Mouse (Mus musculus) embryonic facial prominence, embryonic 14.5 days (tissue): ENCODE data around the gene Gm49325. TPM values are rescaled to one million over a fixed set of nuclear protein-coding genes. Genes with fewer than 3 reads are reported as not detected.
A peak's percentile ranks its signal among the peaks of the same experiment; 100 is the strongest.

ENCODE experiments used
- ATAC-seq: fragments of 200-750 bp; cut with Nextera tagmentation; 2 replicates; pipeline ENCODE4 v1.8.0; 2017; ENCODE audit warnings: low read depth, moderate number of reproducible peaks, moderate TSS enrichment
- DNase-seq: peaks from one replicate; pipeline ENCODE4 v3.0.0-alpha.2; 2015; ENCODE audit warnings: low spot score
- H3K27ac ChIP-seq: fragments of 300-500 bp; sonication (generic); replicated peaks from 2 replicates; pipeline ENCODE4 v1.5.1; 2014; ENCODE audit warnings: low read depth, mild to moderate bottlenecking, low read length, moderate library complexity
- H3K27me3 ChIP-seq: fragments of 300-500 bp; sonication (generic); replicated peaks from 2 replicates; pipeline ENCODE4 v1.6.1; 2014; ENCODE audit warnings: low read length; ENCODE audit not compliant: control insufficient read depth, insufficient read depth
- H3K36me3 ChIP-seq: fragments of 300-500 bp; sonication (generic); 2 replicates; pipeline ENCODE4 v1.6.1; 2014; ENCODE audit warnings: low read length, mixed read lengths; ENCODE audit not compliant: control insufficient read depth, insufficient read depth
- H3K4me1 ChIP-seq: fragments of 300-500 bp; sonication (generic); 2 replicates; pipeline ENCODE4 v1.6.1; 2014; ENCODE audit warnings: antibody characterized with exemption, low read length; ENCODE audit not compliant: control insufficient read depth, insufficient read depth
- H3K4me2 ChIP-seq: fragments of 300-500 bp; sonication (generic); 2 replicates; pipeline ENCODE4 v1.6.1; 2014; ENCODE audit warnings: low read depth, mild to moderate bottlenecking, low read length, moderate library complexity, mixed read lengths
- H3K4me3 ChIP-seq: fragments of 300-500 bp; sonication (generic); 2 replicates; pipeline ENCODE4 v1.5.1; 2014; ENCODE audit warnings: low read depth, mild to moderate bottlenecking, low read length
- H3K9ac ChIP-seq: fragments of 300-500 bp; sonication (generic); 2 replicates; pipeline ENCODE4 v1.6.1; 2014; ENCODE audit warnings: low read depth, mild to moderate bottlenecking, low read length, moderate library complexity, mixed read lengths
- H3K9me3 ChIP-seq: fragments of 300-500 bp; sonication (generic); 2 replicates; pipeline ENCODE4 v1.6.1; 2016; ENCODE audit warnings: low read length; ENCODE audit not compliant: control insufficient read depth
- WGBS: fragments of 180-500 bp; shearing (Covaris S2); extraction: QIAGEN DNeasy Blood & Tissue Kit; methylation state at CpG from one replicate; pipeline ENCODE4 v1.1.7; 2014; 5-methylcytosine and 5-hydroxymethylcytosine counted together
- polyA plus RNA-seq: library from polyadenylated mRNA; unstranded; fragments of >200 nt; fragmentation: Nextera tagmentation; extraction: Ambion mirVana; gene quantifications from 2 replicates; pipeline ENCODE4 v1.2.1, GENCODE M21; 2014

The Gm49325 gene
- polyA plus RNA-seq, 1 experiment from 2014 or later: 4.1 TPM

- Histone ChIP-seq H3K9ac (no peak overlapping the region), H3K4me3 (no peak overlapping the region), H3K36me3 (no peaks in the 10 kb centered on the region), H3K4me1 (no peaks in the 10 kb centered on the region), H3K27me3 (no peaks in the 10 kb centered on the region), H3K9me3 (no peaks in the 10 kb centered on the region), H3K4me2 (no peak overlapping the region), H3K27ac (no peak overlapping the region; the same call in 1 of the 2 replicates)
- ATAC-seq: peak; percentile 65; the same call in 1 of the 2 replicates
- peak; percentile 39 for DNase-seq
- 29% methylated on average over 6 of the region's 6 CpGs for WGBS
These were observed 35.9 kb upstream of the Gm49325 start for GRCm38 (mm10) chr10:77569973-77570658.

GRCm38 (mm10) chr10:77572225-77572624 is 33.8 kb upstream of the Gm49325 start:
- Histone ChIP-seq H3K27ac (no peak overlapping the region), H3K4me2 (no peak overlapping the region), H3K36me3 (no peaks in the 10 kb centered on the region), H3K9ac (no peak overlapping the region), H3K4me1 (no peaks in the 10 kb centered on the region), H3K27me3 (no peaks in the 10 kb centered on the region), H3K9me3 (no peaks in the 10 kb centered on the region), H3K4me3 (no peak overlapping the region)
- 19% methylated on average over 3 of the region's 3 CpGs for WGBS
- ATAC-seq: no peak
- no peak for DNase-seq

- no peak overlapping the region for H3K4me2 ChIP-seq
- no peaks in the 10 kb centered on the region for H3K27me3 ChIP-seq
- no peaks in the 10 kb centered on the region for H3K9me3 ChIP-seq
- H3K27ac ChIP-seq: no peak overlapping the region
- no peak overlapping the region for H3K9ac ChIP-seq
- no peak for DNase-seq
- no peak for ATAC-seq
- H3K36me3 ChIP-seq: no peaks in the 10 kb centered on the region
- H3K4me1 ChIP-seq: no peaks in the 10 kb centered on the region
- H3K4me3 ChIP-seq: no peak overlapping the region
- WGBS: 68% methylated on average over 1 of the region's 1 CpGs
These were observed 32.8 kb upstream of the Gm49325 start for GRCm38 (mm10) chr10:77573162-77573561.

- Histone ChIP-seq H3K4me3 (no peak overlapping the region), H3K36me3 (no peaks in the 10 kb centered on the region), H3K4me1 (peaks cover 17% of the 10 kb centered on the region), H3K9me3 (no peaks in the 10 kb centered on the region), H3K9ac (no peak overlapping the region), H3K4me2 (no peak overlapping the region), H3K27ac (no peak overlapping the region), H3K27me3 (no peaks in the 10 kb centered on the region)
- 52% methylated on average over 10 of the region's 10 CpGs for WGBS
- no peak for DNase-seq
- ATAC-seq: no peak
These were observed 25.7 kb upstream of the Gm49325 start for GRCm38 (mm10) chr10:77580027-77580920.

- peak overlapping the region; percentile 49 for H3K27ac ChIP-seq
- peaks cover 17% of the 10 kb centered on the region for H3K4me1 ChIP-seq
- H3K4me2 ChIP-seq: peak overlapping the region; percentile 83
- H3K27me3 ChIP-seq: no peaks in the 10 kb centered on the region
- peaks cover 3% of the 10 kb centered on the region; the same call in 1 of the 2 replicates for H3K36me3 ChIP-seq
- 4% methylated on average over 8 of the region's 8 CpGs for WGBS
- DNase-seq: no peak
- peak overlapping the region; percentile 81 for H3K9ac ChIP-seq
- no peak for ATAC-seq
- H3K4me3 ChIP-seq: peak overlapping the region; percentile 75
- H3K9me3 ChIP-seq: no peaks in the 10 kb centered on the region
These were observed 25.0 kb upstream of the Gm49325 start for GRCm38 (mm10) chr10:77581023-77581407.

- peak within 1 kb of the TSS; percentile 81 for H3K9ac ChIP-seq
- H3K9me3 ChIP-seq: no peaks in the 10 kb centered on the region
- H3K4me2 ChIP-seq: peak within 1 kb of the TSS; percentile 83
- ATAC-seq (peak; percentile 99), DNase-seq (peak; percentile 99)
- peaks cover 17% of the 10 kb centered on the region for H3K4me1 ChIP-seq
- H3K4me3 ChIP-seq: peak within 1 kb of the TSS; percentile 75
- H3K36me3 ChIP-seq: peaks cover 6% of the 10 kb centered on the region; the same call in 1 of the 2 replicates
- no peaks in the 10 kb centered on the region for H3K27me3 ChIP-seq
- 1% methylated on average over 51 of the region's 64 CpGs for WGBS
- H3K27ac ChIP-seq: peak within 1 kb of the TSS; percentile 89
These were observed 24.4 kb upstream of the Gm49325 start, which contains the start of gene Pttg1ip for GRCm38 (mm10) chr10:77581408-77582284. Pttg1ip (plus strand) TSS chr10:77581720.

GRCm38 (mm10) chr10:77582285-77582618 is 23.7 kb upstream of the Gm49325 start:
- Histone ChIP-seq H3K4me3 (peak overlapping the region; percentile 75), H3K9ac (peak overlapping the region; percentile 81), H3K27me3 (no peaks in the 10 kb centered on the region), H3K9me3 (no peaks in the 10 kb centered on the region), H3K36me3 (peaks cover 11% of the 10 kb centered on the region; the same call in 1 of the 2 replicates), H3K4me1 (peaks cover 17% of the 10 kb centered on the region), H3K4me2 (peak overlapping the region; percentile 83), H3K27ac (peak overlapping the region; percentile 89; the same call in 1 of the 2 replicates)
- 3% methylated on average over 8 of the region's 8 CpGs for WGBS
- ATAC-seq (no peak), DNase-seq (no peak)
